In the genomic region with DNA sequence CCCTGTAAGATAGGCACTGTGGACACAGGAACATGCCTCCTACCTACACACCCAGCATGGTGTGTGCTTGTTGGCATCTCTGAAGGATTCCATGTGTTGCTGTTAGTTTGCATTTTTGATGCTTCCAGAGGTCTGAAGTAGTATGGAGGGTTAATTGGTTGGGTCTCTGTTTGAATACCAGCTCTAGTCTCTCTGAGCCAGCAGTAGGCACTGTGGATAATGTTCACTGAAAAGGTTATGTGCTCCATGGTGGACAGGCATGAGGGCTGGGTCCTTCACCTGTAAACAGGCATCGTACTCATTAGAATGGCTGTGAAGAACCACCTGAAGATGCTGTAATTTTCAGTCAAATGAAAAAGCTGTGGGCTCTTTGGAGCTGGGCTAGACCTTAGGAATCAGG, we compare ENCODE assay signal across 21 mouse cellular contexts. TPM values are rescaled to one million over a fixed set of nuclear protein-coding genes. Genes with fewer than 3 reads are reported as not detected.
DNase-seq lines count a peak whose midpoint lies in the region; ATAC-seq lines count a peak whose summit lies in the region.
"Had no signal": no experiment of that assay in that cellular context is flagged by ENCODE, and none has a peak within 500 bp of the region (broad histone marks: within the 10 kb centered on the region; RNA-seq: fewer than 3 reads in every experiment).

No protein-coding gene starts in this region.

- no peaks in the 10 kb centered on the region for H3K36me3 ChIP-seq in embryonic facial prominence, embryonic 13.5 days
- H3K36me3 ChIP-seq in embryonic facial prominence, embryonic 10.5 days (replicated peaks) = no peaks in the 10 kb centered on the region
- no peaks in the 10 kb centered on the region for H3K36me3 ChIP-seq in heart, embryonic 10.5 days

- no peak overlapping the region for H3K4me2 ChIP-seq in embryonic facial prominence, embryonic 13.5 days

- H3K9ac ChIP-seq in embryonic facial prominence, embryonic 13.5 days = no peak overlapping the region

- no peak overlapping the region for H3K4me3 ChIP-seq in embryonic facial prominence, embryonic 13.5 days
- no peak overlapping the region for H3K4me3 ChIP-seq in embryonic facial prominence, embryonic 10.5 days
- H3K4me3 ChIP-seq in heart, embryonic 10.5 days = no peak overlapping the region

- 91% methylated on average over 1 of the region's 1 CpGs for WGBS in embryonic facial prominence, embryonic 13.5 days
- 94% methylated on average over 1 of the region's 1 CpGs for WGBS in embryonic facial prominence, embryonic 10.5 days
- WGBS in heart, embryonic 10.5 days = 98% methylated on average over 1 of the region's 1 CpGs

- H3K9me3 ChIP-seq in embryonic facial prominence, embryonic 13.5 days = no peaks in the 10 kb centered on the region
- H3K9me3 ChIP-seq in embryonic facial prominence, embryonic 10.5 days = no peaks in the 10 kb centered on the region
- no peaks in the 10 kb centered on the region for H3K9me3 ChIP-seq in heart, embryonic 10.5 days
- H3K9me3 ChIP-seq: G1E had no signal

- 0 out of 2 replicates have a peak overlapping the region, but pooled peaks have one; percentile 92 for H3K27ac ChIP-seq in embryonic facial prominence, embryonic 13.5 days
- no peak overlapping the region for H3K27ac ChIP-seq in embryonic facial prominence, embryonic 10.5 days (replicated peaks)
- H3K27ac ChIP-seq in heart, embryonic 10.5 days = no peak overlapping the region

- ATAC-seq in embryonic facial prominence, embryonic 13.5 days (ENCODE audit: insufficient number of reproducible peaks, insufficient read depth, low FRiP score, low TSS enrichment, low read depth) = no peak
- ATAC-seq: activated CD4-positive, CD25-positive, alpha-beta regulatory T cell, adult 4 months; CD4-positive, CD25-positive, alpha-beta regulatory T cell, adult 4 months; Patski had no signal

- peaks cover 57% of the 10 kb centered on the region for H3K4me1 ChIP-seq in embryonic facial prominence, embryonic 13.5 days
- peaks cover 84% of the 10 kb centered on the region for H3K4me1 ChIP-seq in embryonic facial prominence, embryonic 10.5 days
- peaks cover 7% of the 10 kb centered on the region for H3K4me1 ChIP-seq in heart, embryonic 10.5 days

- DNase-seq in embryonic facial prominence, embryonic 10.5 days (ENCODE audit: low spot score) = no peak
- peak; percentile 52 for DNase-seq in heart, adult 11 months
- no peak for DNase-seq in heart, adult 9 months (ENCODE audit: low spot score in 2 of 2)
- peak; percentile 70 for DNase-seq in heart, embryonic 10.5 days (ENCODE audit: low spot score)
- DNase-seq in heart, adult 8-10 months (ENCODE audit: low spot score) = no peak
- DNase-seq: adrenal gland, adult 2 months; adrenal gland, adult 8-10 months; adrenal gland, postnatal 10 days; adrenal gland, postnatal 14 days; adrenal gland, postnatal 25 days; adrenal gland, postnatal 36 days; B cell, adult 2 months; cerebellum, adult 11 months; cerebellum, adult 11-12 months; cerebellum, adult 18-20 months had no signal

- H3K27me3 ChIP-seq in embryonic facial prominence, embryonic 13.5 days = no peaks in the 10 kb centered on the region
- H3K27me3 ChIP-seq in embryonic facial prominence, embryonic 10.5 days (replicated peaks; ENCODE audit: low read depth, poor library complexity, severe bottlenecking) = peaks cover 11% of the 10 kb centered on the region; the same call in 1 of the 2 replicates
- no peaks in the 10 kb centered on the region for H3K27me3 ChIP-seq in heart, embryonic 10.5 days (ENCODE audit: insufficient read depth, poor library complexity, severe bottlenecking)
- H3K27me3 ChIP-seq: CH12.LX, Patski had no signal

RNA-seq across cellular contexts. Expression of a gene that starts 41.9 kb away (rescaled TPM):
- polyA plus RNA-seq in embryonic facial prominence, embryonic 13.5 days (2015; fragmentation: Nextera tagmentation; extraction: Ambion mirVana) = 61.7 and 67.5 TPM in 2 replicates
- 54.8 and 55.8 TPM in 2 replicates for polyA plus RNA-seq in embryonic facial prominence, embryonic 10.5 days (2016; fragmentation: Nextera tagmentation; extraction: Ambion mirVana)
- 37.2 and 43.0 TPM in 2 replicates for polyA plus RNA-seq in heart, embryonic 10.5 days (2016; fragmentation: Nextera tagmentation; extraction: Ambion mirVana)
- 10 to 100 TPM; 14.1 to 17.5 (median 14.4) TPM for total RNA-seq in heart, adult 8-10 months (2022)

Comparison
In these comparisons a context has a peak if more than half of its experiments do, and no peak if none do; other contexts are left out.
1. DNase-seq: peak in heart, adult 11 months (single experiment) and heart, embryonic 10.5 days (single experiment); none in embryonic facial prominence, embryonic 10.5 days (single experiment), heart, adult 9 months (0 of 2) and heart, adult 8-10 months (single experiment).